Mouse (Mus musculus) bone marrow, adult 2 months (tissue): ENCODE measurements around the gene Fgd6.

ENCODE experiments used
- CTCF ChIP-seq: fragments of 200-500 bp; IDR thresholded peaks from 2 replicates; pipeline ENCODE4 v1.5.1; 2011; ENCODE audit warnings: low read length, control low read depth; ENCODE audit not compliant: control insufficient read depth, insufficient read depth
- POLR2A ChIP-seq: fragments of 200-500 bp; IDR thresholded peaks from 2 replicates; pipeline ENCODE4 v1.6.1; 2011; ENCODE audit warnings: low read depth, mild to moderate bottlenecking, control low read depth, low read length, borderline replicate concordance; ENCODE audit not compliant: control insufficient read depth

GRCm38 (mm10) chr10:94059618-94060055 lies 23.8 kb downstream of the Fgd6 start:
- no peak for TF ChIP-seq CTCF
- TF ChIP-seq POLR2A: no peak
